Mouse (Mus musculus) kidney, embryonic 15.5 days (tissue): ENCODE data around the gene Ugt1a6b. TPM values are rescaled to one million over a fixed set of nuclear protein-coding genes. Genes with fewer than 3 reads are reported as not detected.
"Not testable (repeated sequence)": the region's sequence is repeated elsewhere in the genome, so short reads cannot be mapped to it uniquely, and the experiment has no call there.

Experiments used
- ATAC-seq: fragments of 200-750 bp; cut with Nextera tagmentation; replicated peaks from 2 replicates; pipeline ENCODE4 v1.8.0; 2017; ENCODE audit warnings: moderate TSS enrichment; ENCODE audit not compliant: low FRiP score
- H3K27ac ChIP-seq: fragments of 300-500 bp; sonication (generic); 2 replicates; pipeline ENCODE4 v1.5.1; 2015; ENCODE audit warnings: mild to moderate bottlenecking, inconsistent platforms
- H3K27me3 ChIP-seq: fragments of 300-500 bp; sonication (generic); 2 replicates; pipeline ENCODE4 v1.6.1; 2015; ENCODE audit warnings: inconsistent platforms
- H3K36me3 ChIP-seq: fragments of 300-500 bp; sonication (generic); 2 replicates; pipeline ENCODE4 v1.6.1; 2015; ENCODE audit warnings: inconsistent platforms
- H3K4me1 ChIP-seq: fragments of 300-500 bp; sonication (generic); 2 replicates; pipeline ENCODE4 v1.6.1; 2015; ENCODE audit warnings: inconsistent platforms
- H3K4me2 ChIP-seq: fragments of 300-500 bp; sonication (generic); 2 replicates; pipeline ENCODE4 v1.6.1; 2015; ENCODE audit warnings: moderate library complexity, mild to moderate bottlenecking, inconsistent platforms
- H3K4me3 ChIP-seq: fragments of 300-500 bp; sonication (generic); replicated peaks from 2 replicates; pipeline ENCODE4 v1.5.1; 2015; ENCODE audit warnings: mild to moderate bottlenecking, inconsistent platforms
- H3K9ac ChIP-seq: fragments of 300-500 bp; sonication (generic); 2 replicates; pipeline ENCODE4 v1.6.1; 2015; ENCODE audit warnings: mild to moderate bottlenecking, inconsistent platforms
- H3K9me3 ChIP-seq: fragments of 300-500 bp; sonication (generic); replicated peaks from 2 replicates; pipeline ENCODE4 v1.6.1; 2016; ENCODE audit warnings: inconsistent platforms
- WGBS: fragments of 180-500 bp; shearing (Covaris S2); methylation state at CpG from one replicate; pipeline ENCODE4 v1.1.7; 2015; ENCODE audit warnings: mixed read lengths; 5-methylcytosine and 5-hydroxymethylcytosine counted together
- polyA plus RNA-seq: library from polyadenylated mRNA; unstranded; fragments of >200 nt; fragmentation: Nextera tagmentation; extraction: Ambion mirVana; gene quantifications from 2 replicates; pipeline ENCODE4 v1.2.1, GENCODE M21; 2015

Gene Ugt1a6b
- polyA plus RNA-seq, 1 experiment from 2014 or later = 0.16 TPM

GRCm38 (mm10) chr1:88158430-88158829 lies 55.4 kb downstream of the Ugt1a6b start:
- Histone ChIP-seq H3K4me1 (no peaks in the 10 kb centered on the region), H3K4me2 (no peak overlapping the region), H3K27ac (no peak overlapping the region), H3K9me3 (no peaks in the 10 kb centered on the region), H3K4me3 (no peak overlapping the region), H3K9ac (no peak overlapping the region), H3K27me3 (no peaks in the 10 kb centered on the region), H3K36me3 (no peaks in the 10 kb centered on the region)
- 78% methylated on average over 2 of the region's 2 CpGs for WGBS
- no peak for ATAC-seq

GRCm38 (mm10) chr1:88165711-88166110 lies 62.7 kb downstream of the Ugt1a6b start, which contains the start of gene Ugt1a5:
Ugt1a5 (plus strand) TSS chr1:88166012.
- ATAC-seq = no peak
- H3K27me3 ChIP-seq = no peaks in the 10 kb centered on the region
- no peak within 1 kb of the TSS for H3K4me2 ChIP-seq
- no peaks in the 10 kb centered on the region for H3K36me3 ChIP-seq
- H3K9ac ChIP-seq = no peak within 1 kb of the TSS
- H3K4me1 ChIP-seq = no peaks in the 10 kb centered on the region
- H3K27ac ChIP-seq = no peak within 1 kb of the TSS
- no peak within 1 kb of the TSS for H3K4me3 ChIP-seq
- 81% methylated on average over 5 of the region's 5 CpGs for WGBS
- H3K9me3 ChIP-seq = no peaks in the 10 kb centered on the region

- not testable (repeated sequence) for H3K27me3 ChIP-seq, H3K4me3 ChIP-seq, H3K36me3 ChIP-seq, H3K4me2 ChIP-seq, H3K4me1 ChIP-seq, H3K27ac ChIP-seq, ATAC-seq, H3K9ac ChIP-seq
- WGBS = 72% methylated on average over 7 of the region's 7 CpGs
- peaks cover 13% of the 10 kb centered on the region for H3K9me3 ChIP-seq
These were observed 69.1 kb downstream of the Ugt1a6b start for GRCm38 (mm10) chr1:88172190-88172589.

- no peak for ATAC-seq
- Histone ChIP-seq H3K36me3 (peaks cover 4% of the 10 kb centered on the region; the same call in 1 of the 2 replicates), H3K4me1 (no peaks in the 10 kb centered on the region), H3K27ac (no peak overlapping the region), H3K4me3 (no peak overlapping the region), H3K9me3 (peaks cover 21% of the 10 kb centered on the region), H3K27me3 (no peaks in the 10 kb centered on the region), H3K9ac (no peak overlapping the region), H3K4me2 (no peak overlapping the region)
- WGBS = 96% methylated on average over 1 of the region's 1 CpGs
These were observed 76.6 kb downstream of the Ugt1a6b start for GRCm38 (mm10) chr1:88179657-88180056.

- H3K4me1 ChIP-seq = no peaks in the 10 kb centered on the region
- no peak overlapping the region for H3K4me3 ChIP-seq
- no peaks in the 10 kb centered on the region for H3K36me3 ChIP-seq
- H3K9me3 ChIP-seq = no peaks in the 10 kb centered on the region
- WGBS = 89% methylated on average over 5 of the region's 5 CpGs
- H3K4me2 ChIP-seq = no peak overlapping the region
- no peak overlapping the region for H3K27ac ChIP-seq
- H3K9ac ChIP-seq = no peak overlapping the region
- H3K27me3 ChIP-seq = no peaks in the 10 kb centered on the region
- ATAC-seq = no peak
These were observed 83.4 kb downstream of the Ugt1a6b start for GRCm38 (mm10) chr1:88186325-88186935.

GRCm38 (mm10) chr1:88192136-88192535 lies 89.1 kb downstream of the Ugt1a6b start:
- WGBS = 76% methylated on average over 3 of the region's 3 CpGs

GRCm38 (mm10) chr1:88195687-88196086 lies 92.6 kb downstream of the Ugt1a6b start:
- H3K4me1 ChIP-seq = peaks cover 3% of the 10 kb centered on the region; the same call in 1 of the 2 replicates
- peak; percentile 60; the same call in 1 of the 2 replicates for ATAC-seq
- H3K9me3 ChIP-seq = no peaks in the 10 kb centered on the region
- H3K27ac ChIP-seq = no peak overlapping the region
- H3K27me3 ChIP-seq = no peaks in the 10 kb centered on the region
- no peak overlapping the region for H3K9ac ChIP-seq
- no peaks in the 10 kb centered on the region for H3K36me3 ChIP-seq
- 54% methylated on average over 1 of the region's 1 CpGs for WGBS
- no peak overlapping the region for H3K4me3 ChIP-seq
- H3K4me2 ChIP-seq = no peak overlapping the region

More at GRCm38 (mm10) chr1:88192136-88192535, 89.1 kb downstream of the Ugt1a6b start:
- H3K9me3 ChIP-seq = no peaks in the 10 kb centered on the region
- no peak overlapping the region for H3K4me2 ChIP-seq
- no peak overlapping the region for H3K27ac ChIP-seq
- H3K27me3 ChIP-seq = no peaks in the 10 kb centered on the region
- no peaks in the 10 kb centered on the region for H3K4me1 ChIP-seq
- H3K9ac ChIP-seq = no peak overlapping the region
- no peak overlapping the region for H3K4me3 ChIP-seq
- no peaks in the 10 kb centered on the region for H3K36me3 ChIP-seq
- no peak for ATAC-seq

GRCm38 (mm10) chr1:88197443-88197842 lies 94.4 kb downstream of the Ugt1a6b start:
- WGBS = 61% methylated on average over 3 of the region's 3 CpGs
- no peak for ATAC-seq
- H3K27ac ChIP-seq = no peak overlapping the region
- H3K27me3 ChIP-seq = no peaks in the 10 kb centered on the region
- no peaks in the 10 kb centered on the region for H3K36me3 ChIP-seq
- no peak overlapping the region for H3K4me3 ChIP-seq
- H3K9me3 ChIP-seq = no peaks in the 10 kb centered on the region
- H3K9ac ChIP-seq = no peak overlapping the region
- H3K4me2 ChIP-seq = no peak overlapping the region
- peaks cover 3% of the 10 kb centered on the region; the same call in 1 of the 2 replicates for H3K4me1 ChIP-seq

GRCm38 (mm10) chr1:88199996-88200395 lies 96.9 kb downstream of the Ugt1a6b start:
- no peak overlapping the region for H3K9ac ChIP-seq
- ATAC-seq = peak; percentile 40; the same call in 1 of the 2 replicates
- H3K9me3 ChIP-seq = no peaks in the 10 kb centered on the region
- 58% methylated on average over 2 of the region's 2 CpGs for WGBS
- H3K4me1 ChIP-seq = peaks cover 5% of the 10 kb centered on the region; the same call in 1 of the 2 replicates
- H3K27me3 ChIP-seq = no peaks in the 10 kb centered on the region
- no peak overlapping the region for H3K4me2 ChIP-seq
- no peaks in the 10 kb centered on the region for H3K36me3 ChIP-seq
- H3K27ac ChIP-seq = peak overlapping the region; percentile 76
- H3K4me3 ChIP-seq = no peak overlapping the region

GRCm38 (mm10) chr1:88200456-88200855 lies 97.4 kb downstream of the Ugt1a6b start, which contains the start of gene Ugt1a2:
Ugt1a2 (plus strand) TSS chr1:88200601.
- Histone ChIP-seq H3K27me3 (no peaks in the 10 kb centered on the region), H3K9me3 (no peaks in the 10 kb centered on the region), H3K4me2 (no peak within 1 kb of the TSS), H3K4me3 (no peak within 1 kb of the TSS), H3K4me1 (peaks cover 9% of the 10 kb centered on the region; the same call in 1 of the 2 replicates), H3K36me3 (no peaks in the 10 kb centered on the region), H3K27ac (peak within 1 kb of the TSS; percentile 76), H3K9ac (no peak within 1 kb of the TSS)
- ATAC-seq = peak; percentile 64; the same call in 1 of the 2 replicates
- 66% methylated on average over 7 of the region's 7 CpGs for WGBS

GRCm38 (mm10) chr1:88205294-88205922 lies 102.4 kb downstream of the Ugt1a6b start, which contains the start of gene Dnajb3:
Dnajb3 (minus strand) TSS chr1:88205782.
- Histone ChIP-seq H3K36me3 (no peaks in the 10 kb centered on the region), H3K4me3 (peak within 1 kb of the TSS; percentile 50), H3K27me3 (no peaks in the 10 kb centered on the region), H3K4me1 (peaks cover 12% of the 10 kb centered on the region; the same call in 1 of the 2 replicates), H3K9me3 (no peaks in the 10 kb centered on the region), H3K27ac (no peak within 1 kb of the TSS), H3K9ac (peak within 1 kb of the TSS; percentile 48), H3K4me2 (peak within 1 kb of the TSS; percentile 80)
- 6% methylated on average over 62 of the region's 62 CpGs for WGBS
- peak; percentile 98 for ATAC-seq

- Histone ChIP-seq H3K4me3 (no peak overlapping the region), H3K9me3 (peaks cover 7% of the 10 kb centered on the region), H3K27ac (no peak overlapping the region), H3K4me1 (peaks cover 12% of the 10 kb centered on the region; the same call in 1 of the 2 replicates), H3K27me3 (no peaks in the 10 kb centered on the region), H3K36me3 (no peaks in the 10 kb centered on the region), H3K4me2 (no peak overlapping the region), H3K9ac (no peak overlapping the region)
- WGBS = 90% methylated on average over 2 of the region's 2 CpGs
- ATAC-seq = no peak
These were observed 103.9 kb downstream of the Ugt1a6b start for GRCm38 (mm10) chr1:88206843-88207479.
